Mouse (Mus musculus): ENCODE measurements around the gene Exosc10. TPM values are rescaled to one million over a fixed set of nuclear protein-coding genes. Genes with fewer than 3 reads are reported as not detected.
A peak's percentile ranks its signal among the peaks of the same experiment; 100 is the strongest.

Exosc10 gene
- polyA plus RNA-seq, 1 experiment, result 29.2 TPM

DNA sequence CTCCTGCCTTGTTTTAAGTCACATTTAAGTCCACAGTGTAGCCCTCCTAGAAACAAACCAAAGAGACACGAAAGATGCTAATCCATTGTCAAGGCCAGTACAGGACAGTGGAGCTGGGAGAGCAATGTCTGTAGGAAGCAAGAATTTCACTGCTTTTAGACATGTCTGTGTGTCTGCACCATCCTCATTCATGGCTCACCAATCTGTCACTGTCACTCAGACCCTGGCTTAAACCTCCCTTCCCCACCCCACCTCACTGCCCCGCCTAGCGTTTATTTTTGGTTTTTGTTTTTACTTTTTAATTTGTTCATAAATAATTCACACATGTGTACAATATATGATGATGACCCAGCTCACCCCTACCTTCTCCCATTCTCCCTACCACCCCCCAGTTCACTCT lies 25.7 kb upstream of the Exosc10 start:
- DNase-seq (ENCODE audit: low read depth in 1 of 2, low spot score in 2 of 2), result no peak
- Histone ChIP-seq H3K27ac (ENCODE audit: insufficient read depth, low read length) (no peak overlapping the region), H3K36me3 (ENCODE audit: control insufficient read depth, insufficient read depth, low read length) (peaks cover 33% of the 10 kb centered on the region), H3K27me3 (ENCODE audit: control insufficient read depth, insufficient read depth, low read length) (no peaks in the 10 kb centered on the region), H3K4me1 (ENCODE audit: control insufficient read depth, insufficient read depth, insufficient read length) (no peaks in the 10 kb centered on the region), H3K4me3 (ENCODE audit: extremely low read depth, insufficient read depth, insufficient read length) (no peak overlapping the region)
- 92% methylated on average over 3 of the region's 3 CpGs for WGBS
- no peak for TF ChIP-seq CTCF (IDR thresholded peaks at IDR 0.05; ENCODE audit: extremely low read depth, insufficient read depth, insufficient read length, insufficient replicate concordance)
- no peak for TF ChIP-seq POLR2A (IDR thresholded peaks at IDR 0.05; ENCODE audit: low read depth, low read length)

DNA sequence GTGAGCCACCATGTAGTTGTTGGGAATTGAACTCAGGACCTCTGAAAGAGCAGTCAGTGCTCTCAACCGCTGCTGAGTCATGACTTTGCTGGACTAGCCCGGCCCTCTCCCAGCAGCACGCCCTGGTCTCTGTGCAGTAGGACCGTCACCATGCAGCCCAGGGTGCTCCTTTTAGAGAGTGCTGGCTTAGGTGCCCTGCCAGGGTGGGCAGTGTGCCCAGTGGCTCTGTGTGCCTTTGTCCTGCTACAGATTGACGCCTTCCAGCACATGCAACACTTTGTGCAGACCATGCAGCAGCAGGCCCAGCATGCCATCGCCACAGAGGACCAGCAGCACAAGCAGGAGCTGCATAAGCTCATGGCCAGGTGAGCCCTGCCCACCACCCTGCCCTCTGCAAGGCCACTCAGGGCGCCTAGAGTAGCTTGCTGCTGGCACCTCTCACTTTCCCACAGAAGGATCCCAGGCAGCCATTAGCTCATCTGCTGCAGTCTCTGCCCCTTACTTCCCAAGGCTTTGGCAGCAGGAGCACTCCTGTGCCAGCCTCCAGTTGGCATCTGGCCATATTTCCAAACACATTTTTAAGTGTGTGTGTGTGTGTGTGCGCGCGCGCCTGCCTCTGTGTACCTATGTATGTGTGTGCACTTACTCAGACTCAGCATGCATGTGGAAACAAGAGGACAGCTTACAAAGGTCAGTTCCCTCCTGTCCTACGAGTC lies 24.5 kb upstream of the Exosc10 start:
- Histone ChIP-seq H3K4me1 (ENCODE audit: control insufficient read depth, insufficient read depth, insufficient read length) (no peaks in the 10 kb centered on the region), H3K27ac (ENCODE audit: insufficient read depth, low read length) (no peak overlapping the region), H3K27me3 (ENCODE audit: control insufficient read depth, insufficient read depth, low read length) (no peaks in the 10 kb centered on the region), H3K36me3 (ENCODE audit: control insufficient read depth, insufficient read depth, low read length) (peaks cover 39% of the 10 kb centered on the region), H3K4me3 (ENCODE audit: extremely low read depth, insufficient read depth, insufficient read length) (no peak overlapping the region)
- TF ChIP-seq CTCF (IDR thresholded peaks at IDR 0.05; ENCODE audit: extremely low read depth, insufficient read depth, insufficient read length, insufficient replicate concordance) (no peak), POLR2A (IDR thresholded peaks at IDR 0.05; ENCODE audit: low read depth, low read length) (no peak)
- WGBS, result 96% methylated on average over 12 of the region's 12 CpGs
- no peak for DNase-seq (ENCODE audit: low read depth in 1 of 2, low spot score in 2 of 2)

- Histone ChIP-seq H3K27ac (ENCODE audit: insufficient read depth, low read length) (no peak overlapping the region), H3K27me3 (ENCODE audit: control insufficient read depth, insufficient read depth, low read length) (no peaks in the 10 kb centered on the region), H3K4me3 (ENCODE audit: extremely low read depth, insufficient read depth, insufficient read length) (no peak overlapping the region), H3K36me3 (ENCODE audit: control insufficient read depth, insufficient read depth, low read length) (peaks cover 48% of the 10 kb centered on the region), H3K4me1 (ENCODE audit: control insufficient read depth, insufficient read depth, insufficient read length) (no peaks in the 10 kb centered on the region)
- no peak for DNase-seq (ENCODE audit: low read depth in 1 of 2, low spot score in 2 of 2)
- TF ChIP-seq CTCF (IDR thresholded peaks at IDR 0.05; ENCODE audit: extremely low read depth, insufficient read depth, insufficient read length, insufficient replicate concordance) (no peak), POLR2A (IDR thresholded peaks at IDR 0.05; ENCODE audit: low read depth, low read length) (no peak)
- 88% methylated on average over 3 of the region's 3 CpGs for WGBS
Observed at GRCm38 (mm10) chr4:148535876-148536275, 22.4 kb upstream of the Exosc10 start.

DNA sequence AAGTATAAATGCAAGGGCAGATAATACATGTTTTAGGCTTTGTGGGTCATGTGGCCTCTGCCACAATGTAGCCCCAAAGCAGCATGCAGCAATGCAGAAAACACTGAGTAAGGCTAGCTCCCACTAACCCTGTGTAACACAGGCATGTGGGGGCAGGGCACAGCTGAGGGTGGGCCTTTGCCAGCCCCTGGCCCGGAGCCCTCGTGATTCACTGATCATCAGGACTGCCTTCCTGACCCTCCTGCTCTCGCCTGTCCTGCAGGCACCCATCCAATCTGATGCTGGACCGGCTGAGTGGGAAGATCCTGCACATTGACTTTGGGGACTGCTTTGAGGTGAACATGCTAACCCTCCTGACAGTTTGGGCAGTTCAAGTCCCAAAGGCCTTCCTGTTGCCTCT lies 9.1 kb upstream of the Exosc10 start:
- H3K27ac ChIP-seq (ENCODE audit: insufficient read depth, low read length), result no peak overlapping the region
- H3K4me3 ChIP-seq (ENCODE audit: extremely low read depth, insufficient read depth, insufficient read length), result no peak overlapping the region
- 96% methylated on average over 4 of the region's 4 CpGs for WGBS
- H3K4me1 ChIP-seq (ENCODE audit: control insufficient read depth, insufficient read depth, insufficient read length), result no peaks in the 10 kb centered on the region
- TF ChIP-seq POLR2A (IDR thresholded peaks at IDR 0.05; ENCODE audit: low read depth, low read length) (no peak), CTCF (IDR thresholded peaks at IDR 0.05; ENCODE audit: extremely low read depth, insufficient read depth, insufficient read length, insufficient replicate concordance) (no peak)
- no peak for DNase-seq (ENCODE audit: low read depth in 1 of 2, low spot score in 2 of 2)
- H3K27me3 ChIP-seq (ENCODE audit: control insufficient read depth, insufficient read depth, low read length), result no peaks in the 10 kb centered on the region
- H3K36me3 ChIP-seq (ENCODE audit: control insufficient read depth, insufficient read depth, low read length), result peaks cover 34% of the 10 kb centered on the region

DNA sequence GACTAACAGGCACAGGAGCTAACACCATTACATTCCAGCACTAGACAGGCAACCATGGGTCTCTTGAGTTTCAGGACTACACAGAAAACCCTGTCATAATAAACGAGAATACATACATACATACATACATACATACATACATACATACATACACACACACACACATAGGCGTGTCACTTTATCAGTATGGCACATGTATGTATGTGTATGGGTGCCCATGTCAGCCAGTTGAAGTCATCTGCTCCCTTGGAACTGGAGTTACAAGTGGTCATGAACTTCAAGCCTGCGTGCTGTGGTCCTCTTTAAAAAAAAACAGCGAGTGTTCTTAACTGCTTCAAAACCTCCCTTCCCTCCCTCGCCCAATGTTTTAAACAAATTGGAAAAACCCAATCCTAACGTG lies 463 bp upstream of the Exosc10 start:
- no peak for DNase-seq (ENCODE audit: low read depth in 1 of 2, low spot score in 2 of 2)
- no peaks in the 10 kb centered on the region; the same call in 1 of the 2 replicates for H3K4me1 ChIP-seq (ENCODE audit: control insufficient read depth, insufficient read depth, insufficient read length)
- H3K36me3 ChIP-seq (ENCODE audit: control insufficient read depth, insufficient read depth, low read length), result peaks cover 22% of the 10 kb centered on the region
- H3K27me3 ChIP-seq (ENCODE audit: control insufficient read depth, insufficient read depth, low read length), result no peaks in the 10 kb centered on the region
- WGBS, result 28% methylated on average over 6 of the region's 6 CpGs
- peak overlapping the region; percentile 98 for H3K27ac ChIP-seq (ENCODE audit: insufficient read depth, low read length)
- H3K4me3 ChIP-seq (ENCODE audit: extremely low read depth, insufficient read depth, insufficient read length), result peak overlapping the region; percentile 72
- no peak for TF ChIP-seq POLR2A (IDR thresholded peaks at IDR 0.05; ENCODE audit: low read depth, low read length)
- no peak for TF ChIP-seq CTCF (IDR thresholded peaks at IDR 0.05; ENCODE audit: extremely low read depth, insufficient read depth, insufficient read length, insufficient replicate concordance)

DNA sequence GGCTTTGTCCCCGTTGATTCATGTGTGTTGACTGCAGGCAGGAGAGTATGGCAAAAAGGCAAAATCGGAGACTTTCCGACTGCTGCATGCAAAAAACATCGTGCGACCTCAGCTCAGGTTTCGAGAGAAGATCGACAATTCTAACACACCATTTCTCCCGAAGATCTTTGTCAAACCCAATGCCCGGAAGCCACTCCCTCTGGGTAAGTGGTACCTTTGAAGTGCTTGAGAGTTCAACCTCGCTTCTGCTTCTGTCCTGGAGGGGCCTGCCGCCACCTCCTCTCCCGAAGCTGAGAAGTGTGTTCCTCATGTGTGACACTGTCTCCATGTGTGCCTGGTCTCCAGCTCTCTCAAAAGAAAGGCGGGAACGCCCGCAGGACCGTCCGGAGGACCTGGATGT lies 4.4 kb downstream of the Exosc10 start:
- WGBS, result 96% methylated on average over 17 of the region's 17 CpGs
- no peak overlapping the region for H3K4me3 ChIP-seq (ENCODE audit: extremely low read depth, insufficient read depth, insufficient read length)
- peaks cover 55% of the 10 kb centered on the region for H3K36me3 ChIP-seq (ENCODE audit: control insufficient read depth, insufficient read depth, low read length)
- no peaks in the 10 kb centered on the region; the same call in 1 of the 2 replicates for H3K4me1 ChIP-seq (ENCODE audit: control insufficient read depth, insufficient read depth, insufficient read length)
- no peak overlapping the region for H3K27ac ChIP-seq (ENCODE audit: insufficient read depth, low read length)
- TF ChIP-seq CTCF (IDR thresholded peaks at IDR 0.05; ENCODE audit: extremely low read depth, insufficient read depth, insufficient read length, insufficient replicate concordance) (no peak), POLR2A (IDR thresholded peaks at IDR 0.05; ENCODE audit: low read depth, low read length) (no peak)
- no peak for DNase-seq (ENCODE audit: low read depth in 1 of 2, low spot score in 2 of 2)
- no peaks in the 10 kb centered on the region for H3K27me3 ChIP-seq (ENCODE audit: control insufficient read depth, insufficient read depth, low read length)

- no peaks in the 10 kb centered on the region for H3K27me3 ChIP-seq (ENCODE audit: control insufficient read depth, insufficient read depth, low read length)
- H3K4me3 ChIP-seq (ENCODE audit: extremely low read depth, insufficient read depth, insufficient read length), result no peak overlapping the region
- DNase-seq (ENCODE audit: low read depth in 1 of 2, low spot score in 2 of 2), result no peak
- no peaks in the 10 kb centered on the region for H3K4me1 ChIP-seq (ENCODE audit: control insufficient read depth, insufficient read depth, insufficient read length)
- no peak overlapping the region for H3K27ac ChIP-seq (ENCODE audit: insufficient read depth, low read length)
- no peak for TF ChIP-seq POLR2A (IDR thresholded peaks at IDR 0.05; ENCODE audit: low read depth, low read length)
- no peak for TF ChIP-seq CTCF (IDR thresholded peaks at IDR 0.05; ENCODE audit: extremely low read depth, insufficient read depth, insufficient read length, insufficient replicate concordance)
- H3K36me3 ChIP-seq (ENCODE audit: control insufficient read depth, insufficient read depth, low read length), result peaks cover 63% of the 10 kb centered on the region
- WGBS, result 94% methylated on average over 12 of the region's 12 CpGs
Observed at GRCm38 (mm10) chr4:148563595-148563994, 5.4 kb downstream of the Exosc10 start.
